Mouse (Mus musculus) cerebellum, adult 18-20 months (tissue): ENCODE measurements around the gene Sdsl.

Experiments used
- DNase-seq, 2 experiments: peaks; one replicate each; pipeline ENCODE4 v3.0.0; 2021

Gene Sdsl

GRCm38 (mm10) chr5:120493873-120494395 is 21.3 kb upstream of the Sdsl start:
- DNase-seq = no peak

- DNase-seq = no peak
These were observed 20.8 kb upstream of the Sdsl start for GRCm38 (mm10) chr5:120493440-120493839.

GRCm38 (mm10) chr5:120492437-120492836 is 19.8 kb upstream of the Sdsl start:
- peak in 1 of 2 experiments; percentile 30 for DNase-seq

- DNase-seq = peak; percentile 67 to 68
These were observed 18.1 kb upstream of the Sdsl start for GRCm38 (mm10) chr5:120490679-120491192.

- no peak for DNase-seq
These were observed 15.2 kb upstream of the Sdsl start for GRCm38 (mm10) chr5:120487844-120488243.

- DNase-seq = no peak
These were observed 10.8 kb upstream of the Sdsl start for GRCm38 (mm10) chr5:120483399-120483798.

- DNase-seq = no peak
These were observed 8.6 kb upstream of the Sdsl start for GRCm38 (mm10) chr5:120481205-120481604.

GRCm38 (mm10) chr5:120479538-120479937 is 6.9 kb upstream of the Sdsl start:
- no peak for DNase-seq

- no peak for DNase-seq
These were observed 5.4 kb upstream of the Sdsl start for GRCm38 (mm10) chr5:120477993-120478392.

GRCm38 (mm10) chr5:120476296-120476695 is 3.7 kb upstream of the Sdsl start, which contains the start of gene Sds:
Sds (plus strand) TSS chr5:120476526.
- DNase-seq = no peak

GRCm38 (mm10) chr5:120475861-120476260 is 3.3 kb upstream of the Sdsl start:
- no peak for DNase-seq

GRCm38 (mm10) chr5:120473361-120473760 is 751 bp upstream of the Sdsl start:
- DNase-seq = no peak

- DNase-seq = no peak
These were observed 1.1 kb downstream of the Sdsl start for GRCm38 (mm10) chr5:120471538-120471937.

- no peak for DNase-seq
These were observed 3.8 kb downstream of the Sdsl start for GRCm38 (mm10) chr5:120468830-120469229.

GRCm38 (mm10) chr5:120468336-120468735 is 4.3 kb downstream of the Sdsl start:
- DNase-seq = no peak

- DNase-seq = no peak
These were observed 5.6 kb downstream of the Sdsl start for GRCm38 (mm10) chr5:120467026-120467425.

GRCm38 (mm10) chr5:120465860-120466259 is 6.8 kb downstream of the Sdsl start:
- no peak for DNase-seq

GRCm38 (mm10) chr5:120465062-120465461 is 7.5 kb downstream of the Sdsl start:
- DNase-seq = peak; percentile 28 to 46

GRCm38 (mm10) chr5:120464321-120464720 is 8.3 kb downstream of the Sdsl start:
- no peak for DNase-seq

- DNase-seq = no peak
These were observed 10.7 kb downstream of the Sdsl start for GRCm38 (mm10) chr5:120461902-120462301.

- DNase-seq = no peak
These were observed 13.5 kb downstream of the Sdsl start for GRCm38 (mm10) chr5:120459133-120459532.

- peak; percentile 65 to 69 for DNase-seq
These were observed 15.0 kb downstream of the Sdsl start for GRCm38 (mm10) chr5:120457628-120458027.

- no peak for DNase-seq
These were observed 15.6 kb downstream of the Sdsl start for GRCm38 (mm10) chr5:120456841-120457554.

- DNase-seq = no peak
These were observed 16.4 kb downstream of the Sdsl start for GRCm38 (mm10) chr5:120456253-120456652.
